Mouse (Mus musculus) intestine, embryonic 14.5 days (tissue): ENCODE data around the gene Tom1. TPM values are rescaled to one million over a fixed set of nuclear protein-coding genes. Genes with fewer than 3 reads are reported as not detected.
A peak's percentile ranks its signal among the peaks of the same experiment; 100 is the strongest.

ENCODE experiments used
- ATAC-seq: fragments of 200-750 bp; cut with Nextera tagmentation; replicated peaks from 2 replicates; pipeline ENCODE4 v1.8.0; 2017; ENCODE audit warnings: low read depth, moderate number of reproducible peaks, moderate TSS enrichment, moderate library complexity; ENCODE audit not compliant: low FRiP score, low TSS enrichment
- DNase-seq: peaks from one replicate; pipeline ENCODE4 v3.0.0-alpha.2; 2018; ENCODE audit warnings: low spot score
- H3K27ac ChIP-seq: fragments of 300-500 bp; sonication (generic); 2 replicates; pipeline ENCODE4 v1.5.1; 2014; ENCODE audit warnings: low read depth, mild to moderate bottlenecking, control low read depth
- H3K27me3 ChIP-seq: fragments of 300-500 bp; sonication (generic); replicated peaks from 2 replicates; pipeline ENCODE4 v1.6.1; 2014; ENCODE audit warnings: low read length, control low read depth; ENCODE audit not compliant: control insufficient read depth, insufficient read depth
- H3K36me3 ChIP-seq: fragments of 300-500 bp; sonication (generic); 2 replicates; pipeline ENCODE4 v1.6.1; 2014; ENCODE audit warnings: low read length, control low read depth; ENCODE audit not compliant: control insufficient read depth, insufficient read depth
- H3K4me1 ChIP-seq: fragments of 300-500 bp; sonication (generic); replicated peaks from 2 replicates; pipeline ENCODE4 v1.6.1; 2014; ENCODE audit warnings: low read length, control low read depth, mixed read lengths; ENCODE audit not compliant: control insufficient read depth, insufficient read depth
- H3K4me2 ChIP-seq: fragments of 300-500 bp; sonication (generic); 2 replicates; pipeline ENCODE4 v1.6.1; 2014; ENCODE audit warnings: low read length
- H3K4me3 ChIP-seq: fragments of 300-500 bp; sonication (generic); 2 replicates; pipeline ENCODE4 v1.5.1; 2014; ENCODE audit warnings: low read depth, low read length, control low read depth, mixed read lengths
- H3K9ac ChIP-seq: fragments of 300-500 bp; sonication (generic); 2 replicates; pipeline ENCODE4 v1.6.1; 2014; ENCODE audit warnings: mild to moderate bottlenecking, low read length
- H3K9me3 ChIP-seq: fragments of 300-500 bp; sonication (generic); 2 replicates; pipeline ENCODE4 v1.6.1; 2016; ENCODE audit warnings: low read length, control low read depth; ENCODE audit not compliant: control insufficient read depth
- WGBS: fragments of 180-500 bp; shearing (Covaris S2); extraction: QIAGEN DNeasy Blood & Tissue Kit; methylation state at CpG from one replicate; pipeline ENCODE4 v1.1.7; 2014; 5-methylcytosine and 5-hydroxymethylcytosine counted together
- polyA plus RNA-seq: library from polyadenylated mRNA; unstranded; fragments of >200 nt; fragmentation: Nextera tagmentation; extraction: Ambion mirVana; gene quantifications from 2 replicates; pipeline ENCODE4 v1.2.1, GENCODE M21; 2014

The Tom1 gene
- polyA plus RNA-seq, 1 experiment from 2014 or later: 27.2 TPM

GRCm38 (mm10) chr8:75013557-75013956 is 19.9 kb upstream of the Tom1 start:
- no peaks in the 10 kb centered on the region for H3K9me3 ChIP-seq
- H3K27ac ChIP-seq: no peak overlapping the region
- 56% methylated on average over 2 of the region's 2 CpGs for WGBS
- DNase-seq (no peak), ATAC-seq (no peak)
- H3K4me2 ChIP-seq: no peak overlapping the region
- no peaks in the 10 kb centered on the region for H3K27me3 ChIP-seq
- H3K4me3 ChIP-seq: no peak overlapping the region
- H3K36me3 ChIP-seq: peaks cover 30% of the 10 kb centered on the region
- H3K4me1 ChIP-seq: no peaks in the 10 kb centered on the region
- H3K9ac ChIP-seq: no peak overlapping the region

- 73% methylated on average over 3 of the region's 3 CpGs for WGBS
- Histone ChIP-seq H3K27me3 (no peaks in the 10 kb centered on the region), H3K4me2 (no peak overlapping the region), H3K9me3 (no peaks in the 10 kb centered on the region), H3K4me3 (no peak overlapping the region), H3K36me3 (peaks cover 26% of the 10 kb centered on the region), H3K4me1 (no peaks in the 10 kb centered on the region), H3K27ac (no peak overlapping the region), H3K9ac (no peak overlapping the region)
- ATAC-seq (no peak), DNase-seq (no peak)
These were observed 19.5 kb upstream of the Tom1 start for GRCm38 (mm10) chr8:75013964-75014363.

DNA sequence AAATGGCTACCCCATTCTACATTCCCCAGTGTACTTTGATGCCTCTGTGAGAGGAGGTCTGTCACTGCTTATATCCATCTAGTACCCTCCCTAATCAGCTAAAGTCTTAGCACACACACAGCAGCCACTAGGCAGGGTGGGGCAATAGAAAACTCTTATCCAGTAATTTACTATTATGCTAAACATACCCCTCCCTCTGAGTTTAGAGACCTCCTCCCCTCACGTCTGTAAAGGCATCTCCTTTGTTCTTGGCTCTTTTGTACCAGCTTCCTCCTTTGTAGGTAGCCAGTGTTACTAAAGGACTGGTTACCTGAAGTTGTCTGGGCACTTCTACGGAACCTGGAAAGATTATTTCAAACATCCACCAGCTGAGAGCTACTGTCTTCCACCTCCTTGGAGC is 17.5 kb upstream of the Tom1 start:
- Histone ChIP-seq H3K27me3 (no peaks in the 10 kb centered on the region), H3K4me2 (no peak overlapping the region), H3K4me3 (no peak overlapping the region), H3K36me3 (peaks cover 25% of the 10 kb centered on the region; the same call in 1 of the 2 replicates), H3K9me3 (no peaks in the 10 kb centered on the region), H3K4me1 (no peaks in the 10 kb centered on the region), H3K9ac (no peak overlapping the region), H3K27ac (no peak overlapping the region)
- no peak for ATAC-seq
- 55% methylated on average over 2 of the region's 2 CpGs for WGBS
- DNase-seq: no peak

DNA sequence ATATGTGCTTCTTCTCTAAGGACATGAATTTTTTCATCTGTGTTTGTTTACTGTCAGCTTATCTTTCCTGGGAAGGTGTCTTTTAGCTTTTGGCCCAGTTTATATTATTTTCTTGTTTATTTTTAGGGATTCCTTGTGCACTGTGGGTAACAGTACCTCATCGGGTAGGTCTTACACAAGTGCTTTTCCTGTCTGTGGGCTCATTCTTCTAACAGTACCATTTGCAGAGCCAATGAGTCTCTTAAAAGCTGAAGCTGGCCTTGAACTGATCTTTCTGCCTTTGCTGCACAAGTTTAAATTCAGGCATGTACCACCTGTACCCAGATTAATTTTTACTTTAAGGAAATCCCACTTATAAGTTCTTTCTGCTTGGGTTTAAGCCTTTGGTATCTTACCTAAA is 17.1 kb upstream of the Tom1 start:
- no peaks in the 10 kb centered on the region for H3K9me3 ChIP-seq
- H3K36me3 ChIP-seq: peaks cover 29% of the 10 kb centered on the region
- H3K27ac ChIP-seq: no peak overlapping the region
- no peak for DNase-seq
- no peaks in the 10 kb centered on the region for H3K27me3 ChIP-seq
- no peak overlapping the region for H3K4me2 ChIP-seq
- WGBS: 75% methylated on average over 1 of the region's 1 CpGs
- no peak overlapping the region for H3K9ac ChIP-seq
- no peaks in the 10 kb centered on the region for H3K4me1 ChIP-seq
- no peak for ATAC-seq
- no peak overlapping the region for H3K4me3 ChIP-seq

DNA sequence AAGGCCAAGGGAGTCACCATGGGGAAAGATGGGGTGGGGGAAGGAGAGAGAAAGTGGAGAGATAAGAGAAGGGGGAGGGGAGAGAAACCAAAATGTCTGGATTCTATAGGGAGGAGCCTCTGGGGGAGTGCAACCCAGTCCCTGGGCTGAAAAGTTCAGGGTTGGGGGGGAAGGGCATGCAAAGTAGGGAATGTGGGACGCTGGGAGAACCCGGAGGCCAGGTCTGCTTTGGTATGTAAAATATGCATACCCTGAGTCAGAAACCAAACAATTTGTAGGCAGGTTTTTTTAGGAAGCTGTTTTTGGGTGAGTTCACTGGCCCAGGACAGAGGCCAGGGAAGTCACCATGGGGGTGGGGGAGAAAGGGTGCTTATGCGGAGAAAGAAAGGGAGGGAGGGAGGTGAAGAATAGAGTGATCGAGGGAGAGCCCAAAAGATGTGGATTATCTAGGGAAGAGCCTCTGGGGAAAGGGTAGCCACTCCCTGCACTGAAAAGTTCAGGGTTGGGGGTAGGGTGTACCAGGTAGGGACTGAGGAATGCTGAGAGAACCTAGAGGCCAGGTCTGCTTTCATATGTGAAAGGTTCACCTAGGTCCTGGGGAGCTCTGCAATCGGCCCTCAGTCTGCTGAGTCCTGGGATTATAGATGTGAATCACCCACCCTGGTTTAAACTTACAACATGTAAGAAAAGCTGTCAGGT is 15.1 kb upstream of the Tom1 start:
- 31% methylated on average over 5 of the region's 5 CpGs for WGBS
- DNase-seq (no peak), ATAC-seq (0 out of 2 replicates have a peak, but pooled peaks have one; percentile 53)
- no peak overlapping the region for H3K4me3 ChIP-seq
- no peaks in the 10 kb centered on the region for H3K27me3 ChIP-seq
- H3K9me3 ChIP-seq: no peaks in the 10 kb centered on the region
- H3K4me1 ChIP-seq: no peaks in the 10 kb centered on the region
- no peak overlapping the region for H3K27ac ChIP-seq
- no peak overlapping the region for H3K4me2 ChIP-seq
- H3K9ac ChIP-seq: no peak overlapping the region
- H3K36me3 ChIP-seq: peaks cover 49% of the 10 kb centered on the region

DNA sequence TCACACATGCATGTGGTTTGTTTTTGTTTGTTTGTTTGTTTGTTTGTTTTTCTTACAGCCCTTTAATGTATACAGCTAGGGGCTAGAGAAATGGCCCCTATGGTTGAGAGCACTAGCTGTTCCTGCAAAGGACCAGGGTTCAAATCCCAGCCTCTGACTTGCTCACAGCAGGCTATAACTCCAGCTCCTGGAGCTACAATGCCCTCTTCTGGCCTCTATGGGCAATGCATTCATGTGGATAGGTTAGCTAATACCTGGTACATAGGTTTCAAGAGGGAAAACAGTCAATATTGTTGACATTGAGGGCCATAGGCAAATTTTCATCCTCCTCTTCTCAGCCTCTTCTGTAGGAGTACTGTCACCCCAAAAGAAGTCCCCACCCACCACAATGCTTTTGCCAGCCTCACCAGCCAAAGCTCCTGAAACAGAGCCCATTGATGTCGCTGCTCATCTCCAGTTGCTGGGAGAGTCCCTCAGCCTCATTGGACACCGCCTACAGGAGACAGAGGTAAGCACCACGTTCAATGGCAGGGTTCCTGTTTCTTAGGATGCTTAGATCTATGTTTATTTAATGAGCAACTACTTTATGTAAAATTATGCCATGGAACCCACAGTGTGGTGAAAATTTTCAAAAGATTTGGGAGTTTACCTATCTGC is 9.7 kb upstream of the Tom1 start:
- no peak overlapping the region for H3K9ac ChIP-seq
- WGBS: 89% methylated on average over 3 of the region's 3 CpGs
- no peaks in the 10 kb centered on the region for H3K4me1 ChIP-seq
- no peak for ATAC-seq
- H3K27ac ChIP-seq: no peak overlapping the region
- DNase-seq: no peak
- H3K4me3 ChIP-seq: no peak overlapping the region
- H3K4me2 ChIP-seq: no peak overlapping the region
- no peaks in the 10 kb centered on the region for H3K9me3 ChIP-seq
- H3K27me3 ChIP-seq: no peaks in the 10 kb centered on the region
- peaks cover 79% of the 10 kb centered on the region for H3K36me3 ChIP-seq

DNA sequence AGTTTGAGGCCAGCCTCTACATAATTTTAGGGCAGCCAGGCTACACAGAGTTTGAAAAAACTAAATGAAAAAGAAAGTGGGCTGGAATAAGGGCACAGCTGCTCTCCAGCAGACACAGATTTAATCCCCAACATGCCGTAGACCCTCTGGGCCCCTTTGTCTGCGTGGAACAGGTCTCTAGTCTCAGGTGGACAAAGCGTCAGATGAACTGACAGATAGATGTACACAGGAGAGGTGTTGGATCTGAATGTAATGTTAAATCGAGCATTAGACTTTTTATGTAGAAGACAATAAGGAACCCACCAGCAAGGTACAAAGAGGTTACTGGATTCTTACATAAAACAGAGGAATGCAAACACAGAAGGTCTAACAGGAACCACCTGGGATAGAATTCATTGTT is 7.7 kb upstream of the Tom1 start:
- no peaks in the 10 kb centered on the region for H3K9me3 ChIP-seq
- H3K4me3 ChIP-seq: no peak overlapping the region
- H3K36me3 ChIP-seq: peaks cover 92% of the 10 kb centered on the region
- no peaks in the 10 kb centered on the region for H3K4me1 ChIP-seq
- H3K9ac ChIP-seq: no peak overlapping the region
- H3K27me3 ChIP-seq: no peaks in the 10 kb centered on the region
- no peak for DNase-seq
- WGBS: 92% methylated on average over 4 of the region's 4 CpGs
- no peak overlapping the region for H3K4me2 ChIP-seq
- H3K27ac ChIP-seq: no peak overlapping the region
- no peak for ATAC-seq

DNA sequence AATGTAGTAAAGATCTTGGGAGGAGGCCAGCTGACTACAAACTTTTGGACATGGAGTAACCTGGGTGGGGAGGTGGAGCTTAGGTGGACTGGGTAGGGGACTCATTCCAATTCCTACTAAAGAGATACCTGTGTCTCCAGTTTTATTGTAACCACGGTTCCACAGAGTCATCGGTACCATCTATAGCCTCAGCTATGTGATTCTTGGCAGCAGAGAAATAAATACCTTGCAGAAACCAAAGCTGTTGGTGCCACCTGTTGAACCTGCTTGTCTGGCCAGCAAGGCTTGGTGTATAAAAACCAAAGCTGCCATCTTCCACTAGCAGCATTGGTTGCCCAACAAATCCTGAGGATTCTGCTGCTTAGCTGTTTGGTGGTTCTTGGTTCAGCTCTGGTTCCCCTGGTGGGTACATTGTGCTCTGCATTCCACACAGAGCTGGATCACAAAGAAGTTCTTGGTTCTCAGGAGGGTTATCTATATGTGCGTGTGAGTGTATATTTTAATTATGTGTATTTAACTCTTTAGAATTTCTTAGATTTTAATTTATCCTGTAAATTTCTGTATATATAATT is 3.0 kb upstream of the Tom1 start:
- DNase-seq (no peak), ATAC-seq (no peak)
- Histone ChIP-seq H3K36me3 (peaks cover 59% of the 10 kb centered on the region), H3K27me3 (no peaks in the 10 kb centered on the region), H3K4me2 (no peak overlapping the region), H3K9me3 (no peaks in the 10 kb centered on the region), H3K4me1 (0 out of 2 replicates have a peak, but pooled peaks cover 7% of the 10 kb centered on the region), H3K9ac (no peak overlapping the region), H3K4me3 (no peak overlapping the region), H3K27ac (no peak overlapping the region)
- 92% methylated on average over 3 of the region's 3 CpGs for WGBS
